Mouse (Mus musculus) heart, embryonic 15.5 days (tissue): ENCODE data around the gene 2900011O08Rik. TPM values are rescaled to one million over a fixed set of nuclear protein-coding genes. Genes with fewer than 3 reads are reported as not detected.

Experiments
- ATAC-seq: fragments of 200-750 bp; cut with Nextera tagmentation; replicated peaks from 2 replicates; pipeline ENCODE4 v1.8.0; 2017; ENCODE audit warnings: low read depth, moderate TSS enrichment; ENCODE audit not compliant: insufficient number of reproducible peaks, insufficient read depth, low FRiP score
- H3K27ac ChIP-seq: fragments of 300-500 bp; sonication (generic); 2 replicates; pipeline ENCODE4 v1.5.1; 2015; ENCODE audit warnings: mild to moderate bottlenecking, inconsistent platforms
- H3K27me3 ChIP-seq: fragments of 300-500 bp; sonication (generic); 2 replicates; pipeline ENCODE4 v1.6.1; 2015; ENCODE audit warnings: inconsistent platforms
- H3K36me3 ChIP-seq: fragments of 300-500 bp; sonication (generic); 2 replicates; pipeline ENCODE4 v1.6.1; 2015; ENCODE audit warnings: mild to moderate bottlenecking, inconsistent platforms
- H3K4me1 ChIP-seq: fragments of 300-500 bp; sonication (generic); replicated peaks from 2 replicates; pipeline ENCODE4 v1.6.1; 2015; ENCODE audit warnings: inconsistent platforms
- H3K4me2 ChIP-seq: fragments of 300-500 bp; sonication (generic); 2 replicates; pipeline ENCODE4 v1.6.1; 2015; ENCODE audit warnings: inconsistent platforms, mild to moderate bottlenecking, moderate library complexity
- H3K4me3 ChIP-seq: fragments of 300-500 bp; sonication (generic); 2 replicates; pipeline ENCODE4 v1.5.1; 2015; ENCODE audit warnings: mild to moderate bottlenecking, inconsistent platforms
- H3K9ac ChIP-seq: fragments of 300-500 bp; sonication (generic); 2 replicates; pipeline ENCODE4 v1.6.1; 2015; ENCODE audit warnings: mild to moderate bottlenecking, inconsistent platforms
- H3K9me3 ChIP-seq: fragments of 300-500 bp; sonication (generic); replicated peaks from 2 replicates; pipeline ENCODE4 v1.6.1; 2016; ENCODE audit warnings: inconsistent platforms
- WGBS: fragments of 180-500 bp; shearing (Covaris S2); methylation state at CpG from one replicate; pipeline ENCODE4 v1.1.7; 2015; ENCODE audit warnings: mixed read lengths; 5-methylcytosine and 5-hydroxymethylcytosine counted together
- polyA plus RNA-seq: library from polyadenylated mRNA; unstranded; fragments of >200 nt; fragmentation: Nextera tagmentation; extraction: Ambion mirVana; gene quantifications from 2 replicates; pipeline ENCODE4 v1.2.1, GENCODE M21; 2015

The 2900011O08Rik gene
- polyA plus RNA-seq, 1 experiment from 2014 or later, result 0.79 TPM

GRCm38 (mm10) chr16:14070471-14071169, 84.2 kb downstream of the 2900011O08Rik start:
- no peak for ATAC-seq
- WGBS, result 70% methylated on average over 5 of the region's 5 CpGs
- H3K4me2 ChIP-seq, result no peak overlapping the region

GRCm38 (mm10) chr16:14082925-14083324, 96.5 kb downstream of the 2900011O08Rik start:
- WGBS, result 58% methylated on average over 2 of the region's 2 CpGs
- H3K27ac ChIP-seq, result no peak overlapping the region
- no peaks in the 10 kb centered on the region for H3K4me1 ChIP-seq
- H3K9ac ChIP-seq, result no peak overlapping the region
- no peaks in the 10 kb centered on the region for H3K27me3 ChIP-seq
- ATAC-seq, result no peak
- H3K4me3 ChIP-seq, result no peak overlapping the region
- no peak overlapping the region for H3K4me2 ChIP-seq
- H3K36me3 ChIP-seq, result no peaks in the 10 kb centered on the region
- H3K9me3 ChIP-seq, result no peaks in the 10 kb centered on the region

More at GRCm38 (mm10) chr16:14070471-14071169, 84.2 kb downstream of the 2900011O08Rik start:
- H3K9ac ChIP-seq, result no peak overlapping the region
- no peak overlapping the region for H3K27ac ChIP-seq
- H3K9me3 ChIP-seq, result no peaks in the 10 kb centered on the region
- no peaks in the 10 kb centered on the region for H3K4me1 ChIP-seq
- no peaks in the 10 kb centered on the region for H3K27me3 ChIP-seq
- H3K4me3 ChIP-seq, result no peak overlapping the region
- no peaks in the 10 kb centered on the region for H3K36me3 ChIP-seq

- Histone ChIP-seq H3K27ac (no peak overlapping the region), H3K36me3 (no peaks in the 10 kb centered on the region), H3K4me3 (no peak overlapping the region), H3K4me1 (no peaks in the 10 kb centered on the region), H3K9ac (no peak overlapping the region), H3K27me3 (no peaks in the 10 kb centered on the region), H3K4me2 (no peak overlapping the region), H3K9me3 (no peaks in the 10 kb centered on the region)
- WGBS, result 58% methylated on average over 3 of the region's 3 CpGs
- no peak for ATAC-seq
Observed at GRCm38 (mm10) chr16:14088249-14088648, 101.8 kb downstream of the 2900011O08Rik start.

- 78% methylated on average over 3 of the region's 3 CpGs for WGBS
- ATAC-seq, result no peak
Observed at GRCm38 (mm10) chr16:14089296-14089695, 102.9 kb downstream of the 2900011O08Rik start.

GRCm38 (mm10) chr16:14091771-14092170, 105.4 kb downstream of the 2900011O08Rik start:
- Histone ChIP-seq H3K27me3 (no peaks in the 10 kb centered on the region), H3K36me3 (no peaks in the 10 kb centered on the region), H3K4me3 (no peak overlapping the region), H3K9ac (no peak overlapping the region), H3K27ac (no peak overlapping the region), H3K9me3 (no peaks in the 10 kb centered on the region), H3K4me2 (no peak overlapping the region), H3K4me1 (no peaks in the 10 kb centered on the region)
- WGBS, result 65% methylated on average over 2 of the region's 2 CpGs
- no peak for ATAC-seq

More at GRCm38 (mm10) chr16:14089296-14089695, 102.9 kb downstream of the 2900011O08Rik start:
- Histone ChIP-seq H3K27me3 (no peaks in the 10 kb centered on the region), H3K9me3 (no peaks in the 10 kb centered on the region), H3K9ac (no peak overlapping the region), H3K4me1 (no peaks in the 10 kb centered on the region), H3K4me2 (no peak overlapping the region), H3K4me3 (no peak overlapping the region), H3K27ac (no peak overlapping the region), H3K36me3 (no peaks in the 10 kb centered on the region)

- H3K27me3 ChIP-seq, result no peaks in the 10 kb centered on the region
- no peaks in the 10 kb centered on the region for H3K4me1 ChIP-seq
- H3K4me3 ChIP-seq, result no peak overlapping the region
- ATAC-seq, result no peak
- H3K27ac ChIP-seq, result no peak overlapping the region
- 78% methylated on average over 6 of the region's 6 CpGs for WGBS
- peaks cover 9% of the 10 kb centered on the region for H3K36me3 ChIP-seq
- H3K9ac ChIP-seq, result no peak overlapping the region
- H3K9me3 ChIP-seq, result no peaks in the 10 kb centered on the region
- H3K4me2 ChIP-seq, result no peak overlapping the region
Observed at GRCm38 (mm10) chr16:14105891-14106290, 119.5 kb downstream of the 2900011O08Rik start.

- H3K36me3 ChIP-seq, result peaks cover 42% of the 10 kb centered on the region
Observed at GRCm38 (mm10) chr16:14109651-14110230, 123.3 kb downstream of the 2900011O08Rik start.

GRCm38 (mm10) chr16:14110922-14111321, 124.5 kb downstream of the 2900011O08Rik start:
- no peak for ATAC-seq
- no peaks in the 10 kb centered on the region for H3K4me1 ChIP-seq
- H3K9me3 ChIP-seq, result no peaks in the 10 kb centered on the region
- H3K4me2 ChIP-seq, result no peak overlapping the region
- no peaks in the 10 kb centered on the region for H3K27me3 ChIP-seq
- H3K27ac ChIP-seq, result no peak overlapping the region
- peaks cover 49% of the 10 kb centered on the region for H3K36me3 ChIP-seq
- WGBS, result 81% methylated on average over 2 of the region's 2 CpGs
- H3K9ac ChIP-seq, result no peak overlapping the region
- no peak overlapping the region for H3K4me3 ChIP-seq

More at GRCm38 (mm10) chr16:14109651-14110230, 123.3 kb downstream of the 2900011O08Rik start:
- no peaks in the 10 kb centered on the region for H3K27me3 ChIP-seq
- 81% methylated on average over 3 of the region's 3 CpGs for WGBS
- no peak overlapping the region for H3K4me2 ChIP-seq
- no peak for ATAC-seq
- no peaks in the 10 kb centered on the region for H3K9me3 ChIP-seq
- H3K27ac ChIP-seq, result no peak overlapping the region
- no peak overlapping the region for H3K4me3 ChIP-seq
- H3K4me1 ChIP-seq, result no peaks in the 10 kb centered on the region
- H3K9ac ChIP-seq, result no peak overlapping the region

GRCm38 (mm10) chr16:14112133-14112532, 125.7 kb downstream of the 2900011O08Rik start:
- Histone ChIP-seq H3K36me3 (peaks cover 52% of the 10 kb centered on the region), H3K9ac (no peak overlapping the region), H3K4me1 (no peaks in the 10 kb centered on the region), H3K27ac (no peak overlapping the region), H3K4me3 (no peak overlapping the region), H3K9me3 (no peaks in the 10 kb centered on the region), H3K4me2 (no peak overlapping the region), H3K27me3 (no peaks in the 10 kb centered on the region)
- 64% methylated on average over 2 of the region's 2 CpGs for WGBS
- ATAC-seq, result no peak

GRCm38 (mm10) chr16:14112742-14113141, 126.3 kb downstream of the 2900011O08Rik start:
- Histone ChIP-seq H3K9me3 (no peaks in the 10 kb centered on the region), H3K36me3 (peaks cover 52% of the 10 kb centered on the region)
- 92% methylated on average over 3 of the region's 3 CpGs for WGBS

GRCm38 (mm10) chr16:14117299-14117698, 130.9 kb downstream of the 2900011O08Rik start:
- 0 out of 2 replicates have a peak, but pooled peaks have one; percentile 27 for ATAC-seq
- no peaks in the 10 kb centered on the region for H3K4me1 ChIP-seq
- H3K36me3 ChIP-seq, result peaks cover 48% of the 10 kb centered on the region

More at GRCm38 (mm10) chr16:14112742-14113141, 126.3 kb downstream of the 2900011O08Rik start:
- Histone ChIP-seq H3K9ac (no peak overlapping the region), H3K4me3 (no peak overlapping the region), H3K27me3 (no peaks in the 10 kb centered on the region), H3K4me1 (no peaks in the 10 kb centered on the region), H3K4me2 (no peak overlapping the region), H3K27ac (no peak overlapping the region)
- no peak for ATAC-seq

More at GRCm38 (mm10) chr16:14117299-14117698, 130.9 kb downstream of the 2900011O08Rik start:
- Histone ChIP-seq H3K27ac (peak overlapping the region; percentile 8; the same call in 1 of the 2 replicates), H3K4me2 (no peak overlapping the region), H3K27me3 (no peaks in the 10 kb centered on the region), H3K9me3 (no peaks in the 10 kb centered on the region), H3K9ac (no peak overlapping the region), H3K4me3 (no peak overlapping the region)
- WGBS, result 59% methylated on average over 2 of the region's 2 CpGs
